Mouse (Mus musculus) Patski (cell line): ENCODE results near the gene Trp53inp2. TPM values are rescaled to one million over a fixed set of nuclear protein-coding genes. Genes with fewer than 3 reads are reported as not detected.

Source experiments
- ATAC-seq: fragments of 100-300 bp; one replicate; pipeline ENCODE4 v1.8.0; 2021
- CTCF ChIA-PET: fragments of 350-600 bp; sonication (Branson Sonifier 250); formaldehyde crosslinking; loops from one replicate; lab custom pipeline; 2022; ENCODE audit warnings: inconsistent platforms; lab: Charles Lee
- POLR2A ChIA-PET: fragments of 350-600 bp; sonication (Branson Sonifier 250); formaldehyde crosslinking; loops from one replicate; lab custom pipeline; 2022; ENCODE audit warnings: antibody characterized with exemption, inconsistent platforms; lab: Charles Lee
- DNase-seq: peaks from one replicate; pipeline ENCODE4 v3.0.0-alpha.2; 2011; ENCODE audit warnings: low read depth, low spot score
- H3K27me3 ChIP-seq: fragments of 371-371 bp; one replicate; pipeline ENCODE4 v1.5.1; 2021
- CTCF ChIP-seq: fragments of 100-300 bp; IDR thresholded peaks from one replicate; pipeline ENCODE4 v1.5.1; 2021
- in situ Hi-C: fragments of 300-500 bp; cut with MboI; formaldehyde crosslinking; loops from 3 replicates; pipeline ENCODE4 v1.11.1; 2018; ENCODE audit warnings: low pct_unique_long_range_greater_than_20kb, mixed read lengths
- polyA plus RNA-seq: library from polyadenylated mRNA; unstranded; gene quantifications from one replicate; pipeline ENCODE4 v1.2.3, GENCODE M21; 2021

Trp53inp2 gene
- polyA plus RNA-seq, 1 experiment from 2014 or later = 140 TPM

- TF ChIP-seq CTCF = no peak
- in situ Hi-C loops = no loop called here
- H3K27me3 ChIP-seq = no peaks in the 10 kb centered on the region
- DNase-seq = no peak
- peak; percentile 62 for ATAC-seq
- ChIA-PET POLR2A (interaction anchor here (1.1 to 2.2 kb wide), 3 partner anchors 14 to 26 kb away, joined by 3 to 5 read pairs (median 3); no protein-coding TSS in a partner anchor), CTCF (interaction anchor here (1.8 kb wide), 1 partner anchor 27 kb away, joined by 5 read pairs; no protein-coding TSS in a partner anchor)
Measured at GRCm38 (mm10) chr2:155357686-155358399, 23.0 kb upstream of the Trp53inp2 start.

GRCm38 (mm10) chr2:155367635-155368284 is 13.1 kb upstream of the Trp53inp2 start:
- in situ Hi-C loops = no loop called here
- ATAC-seq = no peak

DNA sequence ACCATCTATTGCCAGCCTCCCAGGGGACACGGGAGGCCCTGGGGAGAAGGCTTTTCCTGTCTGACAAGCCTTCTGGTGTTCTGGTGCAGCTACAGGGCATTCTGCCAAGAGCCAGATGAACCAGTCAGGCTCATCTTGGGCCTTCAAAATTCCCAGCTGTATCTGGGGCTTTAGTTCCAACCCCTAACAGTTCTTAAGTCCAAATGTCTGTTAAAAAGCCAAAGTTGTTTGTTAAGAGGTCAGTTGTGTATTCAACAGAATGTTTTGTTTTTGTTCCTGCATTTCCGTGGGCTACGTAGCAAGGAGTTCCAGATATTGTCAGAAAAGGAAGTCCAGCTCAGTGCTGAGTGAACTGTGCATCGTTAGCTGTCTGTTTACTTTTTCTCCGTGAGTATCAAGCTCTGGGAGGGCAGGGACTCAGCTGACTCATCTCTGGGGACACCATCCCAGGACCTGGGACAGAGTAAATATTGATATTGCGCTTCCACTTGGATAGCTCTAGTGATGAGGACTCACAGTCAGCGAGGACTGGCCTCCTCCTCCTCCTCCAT is 11.5 kb upstream of the Trp53inp2 start:
- no peak for TF ChIP-seq CTCF
- ChIA-PET CTCF (no interaction called here), POLR2A (interaction anchor here (1.2 kb wide), 1 partner anchor 13 kb away, joined by 9 read pairs; the partner anchor contains the start of gene Trp53inp2)
- no peak for DNase-seq
- in situ Hi-C loops = no loop called here
- ATAC-seq = no peak
- no peaks in the 10 kb centered on the region for H3K27me3 ChIP-seq

More at GRCm38 (mm10) chr2:155367635-155368284, 13.1 kb upstream of the Trp53inp2 start:
- ChIA-PET POLR2A (no interaction called here), CTCF (no interaction called here)
- no peaks in the 10 kb centered on the region for H3K27me3 ChIP-seq
- DNase-seq = no peak
- no peak for TF ChIP-seq CTCF

DNA sequence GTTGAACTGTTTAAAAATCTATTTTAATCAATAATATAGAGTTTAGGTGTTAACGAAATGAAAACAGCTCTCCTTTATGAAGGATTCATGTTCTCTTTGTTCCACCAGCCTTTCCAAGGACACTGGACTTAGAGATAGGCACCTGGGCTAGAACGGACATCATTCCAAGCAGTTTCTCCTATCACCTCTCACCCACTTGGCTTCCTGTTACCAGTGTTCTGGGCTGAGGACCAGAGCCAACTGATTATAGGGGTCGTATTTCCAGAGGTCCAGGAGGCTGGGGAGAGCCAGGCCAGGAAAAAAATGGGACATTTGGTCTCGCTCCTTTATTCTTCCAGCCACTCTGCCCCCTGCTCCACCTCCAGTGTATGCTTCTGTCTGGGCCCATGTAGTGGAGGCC is 8.4 kb upstream of the Trp53inp2 start:
- no peak for ATAC-seq
- TF ChIP-seq CTCF = no peak
- DNase-seq = no peak
- ChIA-PET CTCF (no interaction called here), POLR2A (interaction anchor here (1.3 to 1.5 kb wide), 2 partner anchors 15 to 16 kb away, joined by 4 to 5 read pairs; partner anchors contain the start of gene Pigu)
- in situ Hi-C loops = no loop called here
- no peaks in the 10 kb centered on the region for H3K27me3 ChIP-seq

- CTCF ChIA-PET = interaction anchor here (1.3 kb wide), 1 partner anchor 9 kb away, joined by 3 read pairs; no protein-coding TSS in a partner anchor
- in situ Hi-C loops = no loop called here
- TF ChIP-seq CTCF = no peak
Measured at GRCm38 (mm10) chr2:155373302-155373701, 7.6 kb upstream of the Trp53inp2 start.

GRCm38 (mm10) chr2:155373886-155374285 is 7.0 kb upstream of the Trp53inp2 start:
- in situ Hi-C loops = no loop called here
- ATAC-seq (no peak), DNase-seq (no peak)
- ChIA-PET CTCF (interaction anchor here (1.3 kb wide), 1 partner anchor 10 kb away, joined by 3 read pairs; no protein-coding TSS in a partner anchor), POLR2A (interaction anchor here (1.2 kb wide), 1 partner anchor 9 kb away, joined by 7 read pairs; no protein-coding TSS in a partner anchor)
- no peak for TF ChIP-seq CTCF
- no peaks in the 10 kb centered on the region for H3K27me3 ChIP-seq

More at GRCm38 (mm10) chr2:155373302-155373701, 7.6 kb upstream of the Trp53inp2 start:
- DNase-seq (no peak), ATAC-seq (no peak)
- POLR2A ChIA-PET = interaction anchor here (1.2 kb wide), 1 partner anchor 9 kb away, joined by 7 read pairs; no protein-coding TSS in a partner anchor
- no peaks in the 10 kb centered on the region for H3K27me3 ChIP-seq

GRCm38 (mm10) chr2:155374521-155374920 is 6.3 kb upstream of the Trp53inp2 start:
- ChIA-PET POLR2A (no interaction called here), CTCF (interaction anchor here (1.3 kb wide), 1 partner anchor 11 kb away, joined by 3 read pairs; no protein-coding TSS in a partner anchor)
- in situ Hi-C loops = no loop called here
- ATAC-seq (no peak), DNase-seq (no peak)
- TF ChIP-seq CTCF = no peak
- H3K27me3 ChIP-seq = no peaks in the 10 kb centered on the region

DNA sequence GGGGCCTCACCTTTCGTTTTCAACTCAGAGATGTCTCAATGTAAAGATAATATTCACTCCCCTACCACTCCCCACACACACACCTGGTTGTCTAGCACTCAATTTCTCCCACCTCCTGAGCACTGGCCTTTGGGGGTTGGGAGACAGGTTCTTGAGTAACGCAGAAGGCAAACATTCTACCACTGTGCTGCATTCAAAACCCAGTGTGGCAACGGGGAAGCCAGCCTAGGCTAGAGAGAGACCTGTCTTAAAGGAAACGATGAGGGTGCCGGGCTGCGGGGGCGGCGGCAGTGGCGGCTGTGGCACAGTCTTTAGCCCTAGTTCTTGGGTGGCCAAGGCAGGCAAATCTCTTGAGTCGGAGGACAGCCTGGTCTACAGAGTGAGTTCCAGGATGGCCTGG is 4.7 kb upstream of the Trp53inp2 start:
- POLR2A ChIA-PET = no interaction called here
- no peak for ATAC-seq

GRCm38 (mm10) chr2:155381060-155381437 is 190 bp downstream of the Trp53inp2 start:
- DNase-seq = no peak
- ATAC-seq = no peak
- CTCF ChIA-PET = interaction anchor here (1.4 kb wide), 1 partner anchor 70 kb away, joined by 3 read pairs; no protein-coding TSS in a partner anchor
- H3K27me3 ChIP-seq = no peaks in the 10 kb centered on the region
- no peak for TF ChIP-seq CTCF
- POLR2A ChIA-PET = interaction anchor here (2.8 kb wide), 1 partner anchor 11 kb away, joined by 9 read pairs; no protein-coding TSS in a partner anchor
- in situ Hi-C loops = loop anchor here (25.0 kb wide), 1 partner anchor 294 kb away; no protein-coding TSS in a partner anchor

More for the DNA sequence above, 4.7 kb upstream of the Trp53inp2 start:
- in situ Hi-C loops = loop anchor here (25.0 kb wide), 1 partner anchor 289 kb away; no protein-coding TSS in a partner anchor
- H3K27me3 ChIP-seq = no peaks in the 10 kb centered on the region
- TF ChIP-seq CTCF = no peak
- DNase-seq = no peak
- CTCF ChIA-PET = no interaction called here
